Mouse (Mus musculus) midbrain, embryonic 16.5 days (tissue): ENCODE results near the gene Rpl37. TPM values are rescaled to one million over a fixed set of nuclear protein-coding genes. Genes with fewer than 3 reads are reported as not detected.
"Not testable (repeated sequence)": the region's sequence is repeated elsewhere in the genome, so short reads cannot be mapped to it uniquely, and the experiment has no call there.

ENCODE experiments used
- ATAC-seq: fragments of 200-750 bp; cut with Nextera tagmentation; 2 replicates; pipeline ENCODE4 v1.8.0; 2017; ENCODE audit warnings: moderate TSS enrichment
- H3K27ac ChIP-seq: fragments of 300-500 bp; sonication (generic); 2 replicates; pipeline ENCODE4 v1.5.1; 2014; ENCODE audit warnings: mild to moderate bottlenecking, low read length, mixed read lengths
- H3K27me3 ChIP-seq: fragments of 300-500 bp; sonication (generic); 2 replicates; pipeline ENCODE4 v1.6.1; 2014; ENCODE audit warnings: low read depth, low read length, mixed read lengths; ENCODE audit not compliant: control insufficient read depth, insufficient read depth
- H3K36me3 ChIP-seq: fragments of 300-500 bp; sonication (generic); 2 replicates; pipeline ENCODE4 v1.6.1; 2014; ENCODE audit warnings: mild to moderate bottlenecking, low read length, moderate library complexity, mixed read lengths; ENCODE audit not compliant: control insufficient read depth, insufficient read depth
- H3K4me1 ChIP-seq: fragments of 300-500 bp; sonication (generic); 2 replicates; pipeline ENCODE4 v1.6.1; 2014; ENCODE audit warnings: mild to moderate bottlenecking, low read length, mixed read lengths; ENCODE audit not compliant: control insufficient read depth, insufficient read depth
- H3K4me2 ChIP-seq: fragments of 300-500 bp; sonication (generic); 2 replicates; pipeline ENCODE4 v1.6.1; 2014; ENCODE audit warnings: mild to moderate bottlenecking, low read length, mixed read lengths
- H3K4me3 ChIP-seq: fragments of 300-500 bp; sonication (generic); 2 replicates; pipeline ENCODE4 v1.5.1; 2014; ENCODE audit warnings: low read depth, mild to moderate bottlenecking, low read length, moderate library complexity, mixed read lengths
- H3K9ac ChIP-seq: fragments of 300-500 bp; sonication (generic); 2 replicates; pipeline ENCODE4 v1.6.1; 2014; ENCODE audit warnings: low read depth, low read length, mixed read lengths
- H3K9me3 ChIP-seq: fragments of 300-500 bp; sonication (generic); replicated peaks from 2 replicates; pipeline ENCODE4 v1.6.1; 2014; ENCODE audit warnings: mild to moderate bottlenecking, low read length, mixed read lengths; ENCODE audit not compliant: control insufficient read depth, poor library complexity, severe bottlenecking
- WGBS: fragments of 180-500 bp; shearing (Covaris S2); extraction: QIAGEN DNeasy Blood & Tissue Kit; methylation state at CpG from one replicate; pipeline ENCODE4 v1.1.7; 2014; 5-methylcytosine and 5-hydroxymethylcytosine counted together
- polyA plus RNA-seq: library from polyadenylated mRNA; unstranded; fragments of >200 nt; fragmentation: Nextera tagmentation; extraction: Ambion mirVana; gene quantifications from 2 replicates; pipeline ENCODE4 v1.2.1, GENCODE M21; 2015

Gene Rpl37
- polyA plus RNA-seq, 1 experiment from 2014 or later, result 257 TPM

- peaks cover 32% of the 10 kb centered on the region for H3K36me3 ChIP-seq
- H3K27ac ChIP-seq, result no peak overlapping the region
- no peaks in the 10 kb centered on the region for H3K27me3 ChIP-seq
Measured at GRCm38 (mm10) chr15:5119192-5119591, 2.7 kb downstream of the Rpl37 start.

GRCm38 (mm10) chr15:5119707-5120106 is 3.3 kb downstream of the Rpl37 start:
- no peak for ATAC-seq
- H3K36me3 ChIP-seq, result peaks cover 34% of the 10 kb centered on the region
- no peak overlapping the region for H3K9ac ChIP-seq
- 98% methylated on average over 2 of the region's 2 CpGs for WGBS
- no peaks in the 10 kb centered on the region for H3K9me3 ChIP-seq
- H3K4me1 ChIP-seq, result peaks cover 23% of the 10 kb centered on the region
- H3K4me3 ChIP-seq, result no peak overlapping the region
- no peak overlapping the region for H3K4me2 ChIP-seq
- H3K27ac ChIP-seq, result no peak overlapping the region
- H3K27me3 ChIP-seq, result no peaks in the 10 kb centered on the region

More at GRCm38 (mm10) chr15:5119192-5119591, 2.7 kb downstream of the Rpl37 start:
- no peak for ATAC-seq
- no peak overlapping the region for H3K9ac ChIP-seq
- H3K4me2 ChIP-seq, result no peak overlapping the region
- H3K4me1 ChIP-seq, result peaks cover 23% of the 10 kb centered on the region
- WGBS, result 93% methylated on average over 2 of the region's 2 CpGs
- no peak overlapping the region for H3K4me3 ChIP-seq
- H3K9me3 ChIP-seq, result no peaks in the 10 kb centered on the region

- Histone ChIP-seq H3K4me3 (no peak overlapping the region), H3K36me3 (peaks cover 34% of the 10 kb centered on the region), H3K27me3 (no peaks in the 10 kb centered on the region), H3K4me2 (no peak overlapping the region), H3K9me3 (no peaks in the 10 kb centered on the region), H3K27ac (no peak overlapping the region), H3K4me1 (peaks cover 12% of the 10 kb centered on the region), H3K9ac (no peak overlapping the region)
- 92% methylated on average over 12 of the region's 12 CpGs for WGBS
- ATAC-seq, result no peak
Measured at GRCm38 (mm10) chr15:5121535-5122313, 5.3 kb downstream of the Rpl37 start.

- Histone ChIP-seq H3K27me3 (no peaks in the 10 kb centered on the region), H3K4me3 (no peak overlapping the region), H3K4me2 (no peak overlapping the region), H3K9me3 (no peaks in the 10 kb centered on the region), H3K4me1 (no peaks in the 10 kb centered on the region), H3K27ac (no peak overlapping the region), H3K36me3 (peaks cover 6% of the 10 kb centered on the region; the same call in 1 of the 2 replicates), H3K9ac (no peak overlapping the region)
- WGBS, result 73% methylated on average over 4 of the region's 4 CpGs
- ATAC-seq, result no peak
Measured at GRCm38 (mm10) chr15:5126456-5126855, 10.0 kb downstream of the Rpl37 start.

GRCm38 (mm10) chr15:5127487-5127886 is 11.0 kb downstream of the Rpl37 start:
- Histone ChIP-seq H3K9me3 (no peaks in the 10 kb centered on the region), H3K27ac (no peak overlapping the region), H3K4me3 (no peak overlapping the region), H3K36me3 (0 out of 2 replicates have a peak, but pooled peaks cover 3% of the 10 kb centered on the region), H3K27me3 (no peaks in the 10 kb centered on the region), H3K4me2 (no peak overlapping the region), H3K4me1 (no peaks in the 10 kb centered on the region), H3K9ac (no peak overlapping the region)
- ATAC-seq, result no peak
- WGBS, result 91% methylated on average over 2 of the region's 2 CpGs

- Histone ChIP-seq H3K27me3 (no peaks in the 10 kb centered on the region), H3K4me2 (no peak overlapping the region), H3K9ac (no peak overlapping the region), H3K4me3 (no peak overlapping the region), H3K4me1 (no peaks in the 10 kb centered on the region), H3K9me3 (no peaks in the 10 kb centered on the region), H3K36me3 (0 out of 2 replicates have a peak, but pooled peaks cover 3% of the 10 kb centered on the region), H3K27ac (no peak overlapping the region)
- no peak for ATAC-seq
- 83% methylated on average over 5 of the region's 5 CpGs for WGBS
Measured at GRCm38 (mm10) chr15:5128176-5128940, 11.9 kb downstream of the Rpl37 start.

GRCm38 (mm10) chr15:5129111-5129805 is 12.8 kb downstream of the Rpl37 start:
- H3K4me2 ChIP-seq, result no peak overlapping the region
- WGBS, result 94% methylated on average over 12 of the region's 12 CpGs
- no peaks in the 10 kb centered on the region for H3K9me3 ChIP-seq
- H3K36me3 ChIP-seq, result 0 out of 2 replicates have a peak, but pooled peaks cover 3% of the 10 kb centered on the region
- no peaks in the 10 kb centered on the region for H3K27me3 ChIP-seq
- no peak for ATAC-seq
- H3K27ac ChIP-seq, result no peak overlapping the region
- no peak overlapping the region for H3K4me3 ChIP-seq
- H3K4me1 ChIP-seq, result no peaks in the 10 kb centered on the region
- H3K9ac ChIP-seq, result no peak overlapping the region

GRCm38 (mm10) chr15:5130887-5131668 is 14.6 kb downstream of the Rpl37 start:
- 95% methylated on average over 14 of the region's 14 CpGs for WGBS
- H3K4me2 ChIP-seq, H3K9me3 ChIP-seq, ATAC-seq, H3K4me1 ChIP-seq, H3K27me3 ChIP-seq, H3K27ac ChIP-seq, H3K4me3 ChIP-seq, H3K36me3 ChIP-seq, H3K9ac ChIP-seq: not testable (repeated sequence)
